Mouse (Mus musculus): Measurements from ENCODE around the gene Ppp5c.

DNA sequence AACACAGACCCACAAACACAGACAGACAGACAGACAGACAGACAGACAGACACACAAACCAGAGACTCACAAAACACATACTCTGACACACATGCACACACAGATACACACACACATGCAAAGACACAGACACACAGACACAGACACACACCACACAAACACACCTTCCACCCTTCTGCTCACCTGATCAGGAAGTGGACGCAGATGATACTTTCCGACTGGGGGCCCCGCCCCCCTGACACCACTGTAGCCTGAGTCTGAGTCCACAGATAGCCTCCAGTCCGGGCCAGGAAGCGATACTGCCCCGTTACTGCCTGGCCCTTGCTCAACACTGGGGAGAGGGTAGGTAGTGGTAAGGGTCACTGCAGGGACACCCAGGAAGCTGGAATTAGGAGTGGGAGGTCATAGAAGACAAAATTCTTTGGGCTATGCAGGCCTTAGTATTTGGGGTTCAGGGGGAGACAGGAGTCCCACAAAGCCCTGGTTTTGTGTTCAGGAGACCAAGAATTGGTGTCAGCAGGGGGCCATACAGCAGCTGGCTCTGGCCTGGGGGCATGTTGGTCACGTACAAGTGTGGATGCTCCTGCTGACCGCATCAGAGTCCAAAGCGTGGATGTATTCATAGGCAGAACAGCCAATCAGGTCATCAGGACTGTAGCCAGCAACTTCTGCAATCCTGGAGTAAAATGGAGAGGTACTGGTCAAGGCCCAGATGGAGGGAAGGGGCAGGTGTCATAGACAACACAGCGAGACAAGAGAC is 20.9 kb upstream of the Ppp5c start:
- TF ChIP-seq POLR2A (IDR thresholded peaks at IDR 0.05; ENCODE audit: control insufficient read depth in 1 of 2, insufficient read depth in 1 of 2, low read depth in 1 of 2, low read length in 2 of 2, poor library complexity in 1 of 2) (no peak), USF1 (IDR thresholded peaks at IDR 0.05; ENCODE audit: low read depth, low read length) (no peak), MEF2A (IDR thresholded peaks at IDR 0.05; ENCODE audit: extremely low read depth, insufficient replicate concordance, low read depth, low read length, poor library complexity, severe bottlenecking) (no peak), CTCF (IDR thresholded peaks at IDR 0.05 in 2 of 3, conservative IDR thresholded peaks at IDR 0.05 in 1 of 3; ENCODE audit: control insufficient read depth in 1 of 3, insufficient read depth in 1 of 3, low read depth in 2 of 3, low read length in 3 of 3, poor library complexity in 1 of 3, severe bottlenecking in 1 of 3) (no peak), ELF1 (IDR thresholded peaks at IDR 0.05; ENCODE audit: low read depth, low read length) (no peak), CHD2 (IDR thresholded peaks at IDR 0.05; ENCODE audit: low read length) (no peak), POLR2AphosphoS2 (IDR thresholded peaks at IDR 0.05; ENCODE audit: low read length) (no peak), TBP (IDR thresholded peaks at IDR 0.05; ENCODE audit: low read depth, low read length) (no peak), ZKSCAN1 (IDR thresholded peaks at IDR 0.05; ENCODE audit: low read depth, low read length) (no peak), NELFE (IDR thresholded peaks at IDR 0.05; ENCODE audit: low read depth, low read length) (no peak), ZC3H11A (IDR thresholded peaks at IDR 0.05; ENCODE audit: low read depth, low read length) (no peak)
